Comparison of ENCODE assay signal across 8 mouse cellular contexts in the genomic region with DNA sequence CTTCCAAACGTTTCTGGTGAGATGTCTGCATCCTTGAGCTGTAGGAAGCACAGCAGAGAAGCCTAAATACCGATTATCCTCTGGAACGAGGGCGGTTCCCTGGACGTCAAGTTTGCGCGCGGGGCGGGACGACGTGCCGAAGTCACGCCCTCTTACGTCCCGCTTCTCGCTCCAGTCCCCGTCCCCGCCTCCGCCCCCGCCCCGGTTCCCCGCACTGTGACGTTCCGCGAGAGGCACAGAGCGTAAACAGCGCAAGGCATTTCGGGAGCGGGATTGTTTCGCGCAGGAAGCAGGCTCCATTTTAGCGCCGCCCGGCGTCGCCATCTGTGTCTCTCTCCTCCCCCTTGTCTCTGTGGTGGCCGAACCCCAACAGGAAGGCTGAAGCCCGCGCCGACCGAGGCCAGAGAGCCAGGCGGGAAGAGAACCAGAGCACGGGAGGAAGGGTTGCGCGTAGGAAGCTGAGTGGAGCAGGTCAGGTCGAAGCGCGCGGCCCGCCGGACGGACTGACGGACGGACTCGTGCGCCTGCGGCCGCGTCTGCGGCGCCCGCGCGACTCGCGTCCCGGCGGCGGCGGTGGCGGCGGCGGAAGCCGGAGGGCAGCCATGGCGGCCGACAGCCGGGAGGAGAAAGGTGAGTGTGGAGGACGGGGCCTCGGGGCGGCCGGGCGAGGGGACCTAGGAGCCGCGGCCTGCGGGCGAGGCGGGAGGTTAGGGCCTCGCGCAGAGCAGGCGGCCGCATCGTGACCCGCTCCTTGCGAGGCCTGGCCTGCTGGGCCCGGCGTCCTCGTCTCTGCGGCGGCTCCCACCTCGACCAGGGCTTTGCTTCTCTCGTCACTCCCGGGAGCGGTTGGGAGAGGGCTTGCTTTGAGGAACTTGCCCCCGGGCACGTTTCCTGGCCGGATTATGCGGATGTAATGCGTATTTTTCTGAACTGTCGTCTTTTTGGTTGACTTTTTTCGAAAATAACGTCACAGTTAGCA. TPM values are rescaled to one million over a fixed set of nuclear protein-coding genes. Genes with fewer than 3 reads are reported as not detected.
DNase-seq lines count a peak whose midpoint lies in the region; ATAC-seq and TF ChIP-seq lines count a peak whose summit lies in the region.

A gene (plus strand): TSS at position 260 of the 979 bp plus-strand sequence.

- H3K4me3 ChIP-seq in ES-E14 (ENCODE audit: insufficient read depth in 1 of 2, low read depth in 1 of 2, low read length in 2 of 2, poor library complexity in 1 of 2, severe bottlenecking in 1 of 2): peak within 1 kb of the TSS; percentile 89 to 95
- peak within 1 kb of the TSS; percentile 78 for H3K4me3 ChIP-seq in forebrain, embryonic 15.5 days
- peak within 1 kb of the TSS; percentile 95 for H3K4me3 ChIP-seq in lung, adult 2 months (replicated peaks; ENCODE audit: extremely low read depth, low read depth, low read length)

- H3K9ac ChIP-seq in ES-E14 (ENCODE audit: insufficient read depth, low read depth, low read length, poor library complexity, severe bottlenecking): peak within 1 kb of the TSS; percentile 100
- peak within 1 kb of the TSS; percentile 94 for H3K9ac ChIP-seq in forebrain, embryonic 15.5 days (replicated peaks)

- H3K36me3 ChIP-seq in ES-E14 (ENCODE audit: control insufficient read depth, insufficient read depth, low read length, poor library complexity, severe bottlenecking): no peaks in the 10 kb centered on the region; the same call in 1 of the 2 replicates
- H3K36me3 ChIP-seq in forebrain, embryonic 15.5 days: no peaks in the 10 kb centered on the region

- no peak for TF ChIP-seq CTCF in lung, adult 2 months (IDR thresholded peaks at IDR 0.05; ENCODE audit: insufficient read depth, low read length)

- no peaks in the 10 kb centered on the region for H3K9me3 ChIP-seq in ES-E14 (ENCODE audit: control insufficient read depth, insufficient read depth, low read depth, low read length)
- no peaks in the 10 kb centered on the region for H3K9me3 ChIP-seq in forebrain, embryonic 15.5 days

- H3K27me3 ChIP-seq in forebrain, embryonic 15.5 days: no peaks in the 10 kb centered on the region

- H3K27ac ChIP-seq in ES-E14 (ENCODE audit: insufficient read depth, low read depth, low read length, poor library complexity, severe bottlenecking): peak within 1 kb of the TSS; percentile 96
- H3K27ac ChIP-seq in forebrain, embryonic 15.5 days (replicated peaks): peak within 1 kb of the TSS; percentile 98

- ATAC-seq in forebrain, embryonic 15.5 days (replicated peaks): peak; percentile 100
- ATAC-seq in neutrophil, adult 5-6 weeks (ENCODE audit: extremely low read depth, insufficient number of reproducible peaks, low FRiP score, poor library complexity, severe bottlenecking): peak; percentile 93

- intact Hi-C loops in heart, postnatal 25 days (cut with DNase I): loop anchor here (10.0 kb wide), 3 partner anchors 629 to 1771 kb away; a partner anchor contains a TSS

- H3K4me2 ChIP-seq in forebrain, embryonic 15.5 days (replicated peaks): peak within 1 kb of the TSS; percentile 69

- under 1% methylated on average over 88 of the region's 111 CpGs for WGBS in forebrain, embryonic 15.5 days
- under 1% methylated on average over 110 of the region's 111 CpGs for WGBS in lung, adult 2 months

- in situ Hi-C loops in ES-E14 (cut with MboI; ENCODE audit: low sequenced_read_pairs in 2 of 2, unreplicated experiment in 2 of 2): no loop called here

- peak; percentile 87 for DNase-seq in ES-E14 (ENCODE audit: low read depth, low spot score)
- DNase-seq in cerebellum, adult 11-12 months: peak; percentile 92
- DNase-seq in heart, postnatal 25 days (ENCODE audit: low spot score): peak; percentile 86
- DNase-seq in layer of hippocampus, adult 18-20 months (ENCODE audit: low spot score in 2 of 2): peak; percentile 93 to 97
- DNase-seq in lung, adult 2 months: peak; percentile 92
- peak; percentile 87 to 90 for DNase-seq in thymus, adult 18-20 months

- TF ChIP-seq POLR2A in lung, adult 2 months (IDR thresholded peaks at IDR 0.05; ENCODE audit: borderline replicate concordance, extremely low read depth, low read depth, low read length): peak; percentile 96

- H3K4me1 ChIP-seq in ES-E14 (ENCODE audit: control insufficient read depth in 2 of 2, insufficient read depth in 2 of 2, low read length in 2 of 2, poor library complexity in 1 of 2): peaks cover 0 to 7% of the 10 kb centered on the region in 2 experiments; a peak in 1 of 4 replicates
- peaks cover 17% of the 10 kb centered on the region for H3K4me1 ChIP-seq in forebrain, embryonic 15.5 days
- peaks cover 14% of the 10 kb centered on the region for H3K4me1 ChIP-seq in lung, adult 2 months (ENCODE audit: control insufficient read depth, insufficient read depth, low read length)

TF ChIP-seq in ES-E14, 5 proteins besides CTCF, POLR2A, EP300 and RAD21:
- TF ChIP-seq HCFC1 (IDR thresholded peaks at IDR 0.05; ENCODE audit: borderline replicate concordance, insufficient read depth, low read length) (peak; percentile 64; the same call in 1 of the 2 replicates), MAFK (IDR thresholded peaks at IDR 0.05; ENCODE audit: insufficient read depth, low read depth, low read length) (no peak)

RNA-seq across cellular contexts. Expression of the gene that starts here (rescaled TPM):
- total RNA-seq in ES-E14 (2012; rRNA removed): 54.7 and 66.9 TPM in 2 replicates
- polyA plus RNA-seq in forebrain, embryonic 15.5 days (2015; fragmentation: Nextera tagmentation; extraction: Ambion mirVana): 40.6 and 43.1 TPM in 2 replicates
- 10 to 100 TPM; 28.8 to 35.1 TPM for total RNA-seq in heart, postnatal 25 days (2021)
- total RNA-seq in layer of hippocampus, adult 18-20 months (2021): 10 to 100 TPM; 60.8 to 62.9 TPM
- 11.7 and 17.9 TPM in 2 replicates for polyA plus RNA-seq in lung, adult 2 months (2012; rRNA removed)
- total RNA-seq in neutrophil, adult 5-6 weeks (2017): 341 and 379 TPM in 2 replicates

Comparison
In these comparisons a context has a peak if more than half of its experiments do, and no peak if none do; other contexts are left out.
1. Peak in every context shown above with its lines: DNase-seq, ATAC-seq, H3K4me3 ChIP-seq and H3K27ac ChIP-seq.